In genomic region chr6:37615490-37615889, GRCm38 (mm10) we compare ENCODE assay signal across 23 mouse cellular contexts.
DNase-seq lines count a peak whose midpoint lies in the region; ATAC-seq and TF ChIP-seq lines count a peak whose summit lies in the region.
"Had no signal": no experiment of that assay in that cellular context is flagged by ENCODE, and none has a peak within 500 bp of the region (broad histone marks: within the 10 kb centered on the region; RNA-seq: fewer than 3 reads in every experiment).

No protein-coding gene starts in this region.

- H3K27ac ChIP-seq in midbrain, embryonic 11.5 days (ENCODE audit: low read depth, low read length), result no peak overlapping the region
- no peak overlapping the region for H3K27ac ChIP-seq in midbrain, embryonic 14.5 days (replicated peaks; ENCODE audit: low read depth, low read length)
- H3K27ac ChIP-seq in intestine, embryonic 15.5 days, result no peak overlapping the region
- no peak overlapping the region for H3K27ac ChIP-seq in intestine, postnatal 0 days (ENCODE audit: low read depth, low read length)
- peak overlapping the region; percentile 54 for H3K27ac ChIP-seq in small intestine, adult 2 months (ENCODE audit: insufficient read depth, low read depth, low read length)
- H3K27ac ChIP-seq in liver, embryonic 12.5 days, result no peak overlapping the region
- H3K27ac ChIP-seq: embryonic facial prominence, embryonic 12.5 days; forebrain, embryonic 13.5 days; forebrain, embryonic 15.5 days had no signal

- H3K9ac ChIP-seq in midbrain, embryonic 11.5 days (ENCODE audit: low read length), result no peak overlapping the region
- no peak overlapping the region for H3K9ac ChIP-seq in midbrain, embryonic 14.5 days (replicated peaks; ENCODE audit: low read length)
- H3K9ac ChIP-seq in intestine, embryonic 15.5 days, result no peak overlapping the region
- no peak overlapping the region for H3K9ac ChIP-seq in intestine, postnatal 0 days (ENCODE audit: low read depth, low read length)
- H3K9ac ChIP-seq in liver, embryonic 12.5 days, result no peak overlapping the region
- H3K9ac ChIP-seq: embryonic facial prominence, embryonic 12.5 days; forebrain, embryonic 13.5 days; forebrain, embryonic 15.5 days; forebrain, postnatal 0 days had no signal

- no peak for TF ChIP-seq POLR2A in small intestine, adult 2 months (IDR thresholded peaks at IDR 0.05; ENCODE audit: low read depth, low read length)

- ATAC-seq in midbrain, embryonic 11.5 days (ENCODE audit: low FRiP score), result no peak
- no peak for ATAC-seq in midbrain, embryonic 14.5 days (ENCODE audit: low FRiP score, low TSS enrichment)
- ATAC-seq in intestine, embryonic 15.5 days, result peak; percentile 78
- peak; percentile 85 for ATAC-seq in intestine, postnatal 0 days
- no peak for ATAC-seq in liver, embryonic 12.5 days
- ATAC-seq: activated CD4-positive, CD25-positive, alpha-beta regulatory T cell, adult 4 months; forebrain, embryonic 13.5 days; forebrain, embryonic 15.5 days; forebrain, postnatal 0 days; Patski had no signal

- no peaks in the 10 kb centered on the region for H3K27me3 ChIP-seq in midbrain, embryonic 11.5 days (ENCODE audit: control insufficient read depth, insufficient read depth, low read length)
- H3K27me3 ChIP-seq in midbrain, embryonic 14.5 days (ENCODE audit: control insufficient read depth, insufficient read depth, low read length), result no peaks in the 10 kb centered on the region
- no peaks in the 10 kb centered on the region for H3K27me3 ChIP-seq in intestine, embryonic 15.5 days (replicated peaks)
- H3K27me3 ChIP-seq in intestine, postnatal 0 days (replicated peaks; ENCODE audit: control insufficient read depth, insufficient read depth, low read length), result no peaks in the 10 kb centered on the region
- H3K27me3 ChIP-seq in small intestine, adult 2 months (ENCODE audit: control insufficient read depth, insufficient read depth, low read length), result no peaks in the 10 kb centered on the region
- no peaks in the 10 kb centered on the region for H3K27me3 ChIP-seq in liver, embryonic 12.5 days (replicated peaks)
- H3K27me3 ChIP-seq: embryonic facial prominence, embryonic 12.5 days; forebrain, embryonic 13.5 days; forebrain, embryonic 15.5 days; Patski had no signal

- H3K9me3 ChIP-seq in midbrain, embryonic 11.5 days (ENCODE audit: control insufficient read depth, low read length), result no peaks in the 10 kb centered on the region
- no peaks in the 10 kb centered on the region; the same call in 1 of the 2 replicates for H3K9me3 ChIP-seq in midbrain, embryonic 14.5 days (ENCODE audit: control insufficient read depth, low read length)
- H3K9me3 ChIP-seq in intestine, embryonic 15.5 days, result no peaks in the 10 kb centered on the region
- H3K9me3 ChIP-seq in intestine, postnatal 0 days (ENCODE audit: control insufficient read depth), result no peaks in the 10 kb centered on the region
- H3K9me3 ChIP-seq in liver, embryonic 12.5 days (replicated peaks), result no peaks in the 10 kb centered on the region
- H3K9me3 ChIP-seq: embryonic facial prominence, embryonic 10.5 days; embryonic facial prominence, embryonic 12.5 days; forebrain, embryonic 13.5 days; forebrain, embryonic 15.5 days had no signal

- H3K4me1 ChIP-seq in midbrain, embryonic 11.5 days (ENCODE audit: control insufficient read depth, insufficient read depth, low read length), result no peaks in the 10 kb centered on the region
- no peaks in the 10 kb centered on the region for H3K4me1 ChIP-seq in midbrain, embryonic 14.5 days (ENCODE audit: control insufficient read depth, insufficient read depth, low read length)
- H3K4me1 ChIP-seq in intestine, embryonic 15.5 days (replicated peaks), result no peaks in the 10 kb centered on the region
- no peaks in the 10 kb centered on the region for H3K4me1 ChIP-seq in intestine, postnatal 0 days (replicated peaks; ENCODE audit: control insufficient read depth, insufficient read depth, low read length)
- H3K4me1 ChIP-seq in small intestine, adult 2 months (ENCODE audit: control insufficient read depth, insufficient read depth, insufficient read length, low read length), result peaks cover 24% of the 10 kb centered on the region
- peaks cover 8% of the 10 kb centered on the region; the same call in 1 of the 2 replicates for H3K4me1 ChIP-seq in liver, embryonic 12.5 days
- H3K4me1 ChIP-seq: forebrain, embryonic 13.5 days; forebrain, embryonic 15.5 days had no signal

- no peak overlapping the region for H3K4me3 ChIP-seq in midbrain, embryonic 11.5 days (ENCODE audit: low read depth, low read length)
- no peak overlapping the region for H3K4me3 ChIP-seq in midbrain, embryonic 14.5 days (replicated peaks; ENCODE audit: low read depth, low read length)
- no peak overlapping the region for H3K4me3 ChIP-seq in intestine, embryonic 15.5 days (replicated peaks)
- no peak overlapping the region for H3K4me3 ChIP-seq in intestine, postnatal 0 days (ENCODE audit: low read depth, low read length)
- no peak overlapping the region for H3K4me3 ChIP-seq in small intestine, adult 2 months (ENCODE audit: low read depth, low read length)
- H3K4me3 ChIP-seq in liver, embryonic 12.5 days, result no peak overlapping the region
- H3K4me3 ChIP-seq: embryonic facial prominence, embryonic 10.5 days; embryonic facial prominence, embryonic 12.5 days; forebrain, embryonic 13.5 days; forebrain, embryonic 15.5 days had no signal

- H3K36me3 ChIP-seq in midbrain, embryonic 11.5 days (ENCODE audit: control insufficient read depth, insufficient read depth, low read length), result no peaks in the 10 kb centered on the region
- H3K36me3 ChIP-seq in midbrain, embryonic 14.5 days (ENCODE audit: control insufficient read depth, insufficient read depth, low read length), result no peaks in the 10 kb centered on the region
- no peaks in the 10 kb centered on the region for H3K36me3 ChIP-seq in intestine, embryonic 15.5 days
- H3K36me3 ChIP-seq in intestine, postnatal 0 days (ENCODE audit: control insufficient read depth, insufficient read depth), result no peaks in the 10 kb centered on the region
- H3K36me3 ChIP-seq in small intestine, adult 2 months (ENCODE audit: control insufficient read depth, insufficient read depth, low read length), result no peaks in the 10 kb centered on the region
- no peaks in the 10 kb centered on the region for H3K36me3 ChIP-seq in liver, embryonic 12.5 days
- H3K36me3 ChIP-seq: embryonic facial prominence, embryonic 10.5 days; embryonic facial prominence, embryonic 12.5 days; forebrain, embryonic 15.5 days had no signal

- WGBS in midbrain, embryonic 11.5 days, result 100% methylated on average over 2 of the region's 2 CpGs
- WGBS in midbrain, embryonic 14.5 days, result 95% methylated on average over 2 of the region's 2 CpGs
- 67% methylated on average over 2 of the region's 2 CpGs for WGBS in intestine, embryonic 15.5 days
- WGBS in intestine, postnatal 0 days, result 32% methylated on average over 2 of the region's 2 CpGs
- WGBS in small intestine, adult 2 months, result 20% methylated on average over 2 of the region's 2 CpGs
- WGBS in liver, embryonic 12.5 days (ENCODE audit: insufficient replicate concordance), result 83% methylated on average over 2 of the region's 2 CpGs

- TF ChIP-seq CTCF in intestine, postnatal 0 days (IDR thresholded peaks at IDR 0.05; ENCODE audit: low read depth), result no peak
- TF ChIP-seq CTCF in small intestine, adult 2 months (IDR thresholded peaks at IDR 0.05; ENCODE audit: extremely low read depth, insufficient read length, insufficient replicate concordance, low read depth, low read length), result no peak

- no peak overlapping the region for H3K4me2 ChIP-seq in midbrain, embryonic 11.5 days
- no peak overlapping the region for H3K4me2 ChIP-seq in midbrain, embryonic 14.5 days (ENCODE audit: low read length)
- no peak overlapping the region for H3K4me2 ChIP-seq in intestine, embryonic 15.5 days (replicated peaks)
- no peak overlapping the region for H3K4me2 ChIP-seq in intestine, postnatal 0 days (replicated peaks; ENCODE audit: low read depth)
- no peak overlapping the region for H3K4me2 ChIP-seq in liver, embryonic 12.5 days
- H3K4me2 ChIP-seq: embryonic facial prominence, embryonic 12.5 days; forebrain, embryonic 13.5 days; forebrain, embryonic 15.5 days had no signal

- intact Hi-C loops in left cerebral cortex, postnatal 4 days (cut with DNase I), result no loop called here

- peak; percentile 31 for DNase-seq in midbrain, embryonic 11.5 days (ENCODE audit: low spot score, missing footprints)
- no peak for DNase-seq in midbrain, embryonic 14.5 days
- DNase-seq in left cerebral cortex, postnatal 4 days, result no peak
- DNase-seq in frontal cortex, adult 2 months (ENCODE audit: extremely low spot score in 1 of 2, low spot score in 1 of 2), result no peak
- DNase-seq: adrenal gland, adult 8-10 months; adrenal gland, postnatal 14 days; adrenal gland, postnatal 36 days; cerebellum, adult 11 months; cerebellum, adult 2 months; cerebellum, adult 9-10 months; cerebellum, postnatal 10 days; cerebellum, postnatal 25 days; forebrain, postnatal 0 days had no signal

Comparison
In these comparisons a context has a peak if more than half of its experiments do, and no peak if none do; other contexts are left out.
1. ATAC-seq: peak in intestine, embryonic 15.5 days (single experiment) and intestine, postnatal 0 days (single experiment); none in midbrain, embryonic 11.5 days (single experiment), midbrain, embryonic 14.5 days (single experiment) and liver, embryonic 12.5 days (single experiment).